Mouse (Mus musculus) thymus, adult 2 months (tissue): Measurements from ENCODE around the gene Carmil1.

ENCODE experiments used
- CTCF ChIP-seq: fragments of 200-500 bp; IDR thresholded peaks from 2 replicates; pipeline ENCODE4 v1.5.1; 2012; ENCODE audit warnings: mild to moderate bottlenecking, control low read depth, low read length, moderate library complexity, borderline replicate concordance; ENCODE audit not compliant: control insufficient read depth, poor library complexity, insufficient read depth; ENCODE audit errors: extremely low read depth
- POLR2A ChIP-seq: fragments of 200-500 bp; IDR thresholded peaks from 2 replicates; pipeline ENCODE4 v1.6.1; 2012; ENCODE audit warnings: mild to moderate bottlenecking, low read length, control low read depth, moderate library complexity; ENCODE audit not compliant: control insufficient read depth, poor library complexity, insufficient read depth; ENCODE audit errors: extremely low read depth

- TF ChIP-seq CTCF, result no peak
- TF ChIP-seq POLR2A, result no peak
Observed at GRCm38 (mm10) chr13:24241201-24241600, 39.4 kb downstream of the Carmil1 start.
